Mouse (Mus musculus): ENCODE results near the gene Morn5. TPM values are rescaled to one million over a fixed set of nuclear protein-coding genes. Genes with fewer than 3 reads are reported as not detected.

Gene Morn5
- polyA plus RNA-seq, 1 experiment from 2014 or later: 1.3 TPM

- no peak overlapping the region for H3K4me2 ChIP-seq
- ATAC-seq (ENCODE audit: low FRiP score): no peak
- H3K27me3 ChIP-seq (replicated peaks): peaks cover 99% of the 10 kb centered on the region
- H3K4me3 ChIP-seq (replicated peaks): no peak overlapping the region
- no peaks in the 10 kb centered on the region for H3K36me3 ChIP-seq
- H3K27ac ChIP-seq (replicated peaks): no peak overlapping the region
- H3K4me1 ChIP-seq: peaks cover 13% of the 10 kb centered on the region
- H3K9me3 ChIP-seq (replicated peaks): no peaks in the 10 kb centered on the region
- 2% methylated on average over 18 of the region's 18 CpGs for WGBS
- H3K9ac ChIP-seq (replicated peaks): no peak overlapping the region
These were observed 48.0 kb downstream of the Morn5 start for GRCm38 (mm10) chr2:36097129-36097815.

DNA sequence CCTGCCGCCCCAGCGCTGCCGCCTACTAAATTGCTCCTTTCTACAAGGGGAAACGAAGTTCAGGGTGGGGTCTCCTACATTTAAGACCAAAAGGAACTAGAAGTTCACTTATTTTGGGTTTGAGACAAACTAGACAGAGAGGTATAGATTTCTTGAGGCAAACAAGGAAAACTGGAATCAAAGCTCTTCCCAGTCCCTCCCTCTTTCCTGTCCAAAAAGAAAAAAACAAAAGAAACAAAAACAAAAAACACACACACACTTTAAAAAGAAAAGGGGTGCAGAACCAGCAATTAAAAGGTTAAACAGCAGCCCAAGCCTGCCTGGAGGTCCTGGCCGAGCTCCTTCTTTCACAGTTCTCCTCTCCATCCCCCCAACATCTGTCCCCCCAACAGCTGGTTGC lies 48.8 kb downstream of the Morn5 start:
- Histone ChIP-seq H3K36me3 (no peaks in the 10 kb centered on the region), H3K4me2 (no peak overlapping the region), H3K9ac (replicated peaks) (no peak overlapping the region), H3K4me3 (replicated peaks) (no peak overlapping the region), H3K27me3 (replicated peaks) (peaks cover 100% of the 10 kb centered on the region), H3K27ac (replicated peaks) (no peak overlapping the region), H3K9me3 (replicated peaks) (no peaks in the 10 kb centered on the region), H3K4me1 (peaks cover 21% of the 10 kb centered on the region)
- WGBS: 5% methylated on average over 5 of the region's 5 CpGs
- no peak for ATAC-seq (ENCODE audit: low FRiP score)

- WGBS: 8% methylated on average over 6 of the region's 6 CpGs
- no peak for ATAC-seq (ENCODE audit: low FRiP score)
- Histone ChIP-seq H3K4me1 (peaks cover 31% of the 10 kb centered on the region), H3K9ac (replicated peaks) (no peak overlapping the region), H3K27ac (replicated peaks) (no peak overlapping the region), H3K4me3 (replicated peaks) (no peak overlapping the region), H3K9me3 (replicated peaks) (no peaks in the 10 kb centered on the region), H3K27me3 (replicated peaks) (peaks cover 99% of the 10 kb centered on the region), H3K36me3 (no peaks in the 10 kb centered on the region), H3K4me2 (no peak overlapping the region)
These were observed 50.5 kb downstream of the Morn5 start for GRCm38 (mm10) chr2:36099739-36100138.

DNA sequence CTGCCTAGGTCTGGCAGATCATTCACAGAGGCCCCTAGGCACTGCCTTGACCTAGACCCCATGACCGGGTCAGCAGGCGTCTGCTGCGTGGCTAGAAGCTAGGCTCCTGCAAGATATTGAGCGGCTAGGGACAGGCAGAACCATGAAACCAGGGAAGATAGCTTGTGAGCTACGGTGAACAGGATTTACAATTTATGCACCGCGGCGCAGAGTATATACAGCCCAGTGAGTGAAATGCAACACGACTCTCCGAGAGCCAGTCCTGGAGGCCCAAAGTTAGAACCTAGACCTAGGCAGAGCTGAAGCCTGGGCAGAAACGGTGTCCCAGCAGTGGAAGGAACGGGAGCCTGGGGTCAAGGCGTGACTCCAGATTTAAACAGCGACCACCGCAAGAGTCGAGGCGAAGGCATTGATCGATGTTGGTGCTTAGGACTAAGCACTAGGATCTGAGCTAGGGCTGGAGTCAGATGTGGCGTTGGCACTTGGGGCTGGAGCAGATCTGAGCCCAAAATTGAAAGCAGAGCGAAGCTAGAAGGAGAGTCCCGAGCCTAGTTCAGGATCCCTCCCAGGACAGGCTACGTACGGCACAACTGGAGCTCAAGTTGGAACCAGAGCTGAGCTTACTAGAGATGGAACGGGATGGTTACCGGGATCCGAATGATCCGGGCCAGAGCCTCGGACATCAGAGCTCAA lies 52.8 kb downstream of the Morn5 start:
- Histone ChIP-seq H3K9me3 (replicated peaks) (no peaks in the 10 kb centered on the region), H3K4me2 (peak overlapping the region; percentile 63; the same call in 1 of the 2 replicates), H3K36me3 (no peaks in the 10 kb centered on the region), H3K27ac (replicated peaks) (no peak overlapping the region), H3K27me3 (replicated peaks) (peaks cover 98% of the 10 kb centered on the region), H3K4me1 (peaks cover 40% of the 10 kb centered on the region), H3K4me3 (replicated peaks) (0 out of 2 replicates have a peak overlapping the region, but pooled peaks have one; percentile 34), H3K9ac (replicated peaks) (no peak overlapping the region)
- 3% methylated on average over 28 of the region's 28 CpGs for WGBS
- ATAC-seq (ENCODE audit: low FRiP score): no peak

- Histone ChIP-seq H3K27ac (replicated peaks) (no peak overlapping the region), H3K27me3 (replicated peaks) (peaks cover 98% of the 10 kb centered on the region), H3K9me3 (replicated peaks) (no peaks in the 10 kb centered on the region), H3K9ac (replicated peaks) (no peak overlapping the region), H3K36me3 (no peaks in the 10 kb centered on the region), H3K4me1 (peaks cover 40% of the 10 kb centered on the region), H3K4me3 (replicated peaks) (0 out of 2 replicates have a peak overlapping the region, but pooled peaks have one; percentile 34), H3K4me2 (peak overlapping the region; percentile 63; the same call in 1 of the 2 replicates)
- ATAC-seq (ENCODE audit: low FRiP score): no peak
- WGBS: 2% methylated on average over 21 of the region's 21 CpGs
These were observed 53.3 kb downstream of the Morn5 start for GRCm38 (mm10) chr2:36102559-36102946.

DNA sequence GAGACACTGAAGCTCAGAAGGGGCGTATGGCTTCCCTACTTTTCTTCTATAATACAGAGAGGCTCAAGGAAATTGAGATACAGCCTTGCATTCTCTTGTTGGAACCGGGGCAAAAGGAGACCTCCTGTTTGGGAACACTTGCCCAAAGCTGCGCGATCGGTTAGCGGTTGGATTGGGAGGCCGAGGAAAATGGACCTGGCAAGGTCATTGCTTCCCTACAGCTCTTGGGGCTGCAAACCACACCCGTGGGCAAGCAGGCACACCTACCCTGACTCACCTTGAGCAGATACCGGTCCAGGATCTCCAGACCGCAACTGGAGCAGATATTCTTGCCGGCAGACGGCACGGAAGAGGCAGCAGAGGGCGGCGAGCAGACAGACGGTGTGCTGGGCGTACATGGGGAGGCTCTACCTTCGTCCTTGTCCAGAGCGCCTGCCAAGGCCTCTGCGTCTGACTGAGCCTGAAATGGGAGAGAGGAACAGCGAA lies 53.9 kb downstream of the Morn5 start:
- no peak for ATAC-seq (ENCODE audit: low FRiP score)
- H3K4me2 ChIP-seq: peak overlapping the region; percentile 63
- H3K27me3 ChIP-seq (replicated peaks): peaks cover 98% of the 10 kb centered on the region
- peak overlapping the region; percentile 34 for H3K4me3 ChIP-seq (replicated peaks)
- H3K9ac ChIP-seq (replicated peaks): no peak overlapping the region
- WGBS: 2% methylated on average over 21 of the region's 21 CpGs
- H3K36me3 ChIP-seq: no peaks in the 10 kb centered on the region
- H3K27ac ChIP-seq (replicated peaks): no peak overlapping the region
- peaks cover 40% of the 10 kb centered on the region for H3K4me1 ChIP-seq
- H3K9me3 ChIP-seq (replicated peaks): no peaks in the 10 kb centered on the region

DNA sequence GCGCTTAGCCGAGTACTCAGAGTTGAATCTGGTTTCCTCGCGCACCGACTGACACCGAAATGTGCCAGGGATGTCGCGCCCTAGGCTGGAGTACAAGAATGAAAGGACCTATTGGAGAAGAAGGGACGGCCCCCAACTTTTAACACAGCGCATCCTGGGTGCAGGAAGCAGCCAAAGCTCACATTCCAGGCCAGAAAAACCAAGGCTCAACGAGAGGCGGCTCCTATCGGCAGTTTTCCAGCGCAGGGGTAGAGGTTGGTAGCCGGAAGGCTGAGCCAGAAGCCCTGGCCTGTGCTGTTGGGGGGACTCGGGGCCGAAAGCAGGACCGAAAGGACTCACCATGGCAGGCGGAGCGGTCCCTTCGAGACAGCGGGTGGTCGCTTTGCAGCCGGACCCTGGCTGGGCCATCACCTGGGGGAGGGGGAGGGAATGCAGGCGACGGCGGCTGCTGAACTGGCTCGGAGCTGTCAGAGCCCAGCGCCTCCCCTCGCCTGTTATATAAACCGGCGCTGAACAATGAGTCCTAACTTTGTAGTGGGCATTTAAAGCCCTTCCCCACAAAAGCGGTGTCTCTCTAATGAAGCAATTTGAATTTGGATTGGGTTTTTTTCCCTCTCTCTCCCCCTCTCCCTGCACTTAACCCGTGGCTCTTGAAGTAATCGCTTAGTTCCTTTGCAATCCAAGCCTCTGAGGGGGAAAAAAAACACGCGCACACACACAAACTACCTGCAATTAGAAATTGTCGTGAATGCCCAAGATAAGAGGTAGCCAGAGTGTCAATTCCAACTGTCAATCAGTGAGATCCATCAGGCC lies 54.5 kb downstream of the Morn5 start:
- ATAC-seq (ENCODE audit: low FRiP score): no peak
- Histone ChIP-seq H3K4me2 (peak overlapping the region; percentile 63), H3K9me3 (replicated peaks) (no peaks in the 10 kb centered on the region), H3K4me1 (peaks cover 40% of the 10 kb centered on the region), H3K27me3 (replicated peaks) (peaks cover 98% of the 10 kb centered on the region), H3K27ac (replicated peaks) (no peak overlapping the region), H3K4me3 (replicated peaks) (peak overlapping the region; percentile 34), H3K36me3 (no peaks in the 10 kb centered on the region), H3K9ac (replicated peaks) (no peak overlapping the region)
- WGBS: under 1% methylated on average over 38 of the region's 38 CpGs

GRCm38 (mm10) chr2:36104436-36104955 lies 55.2 kb downstream of the Morn5 start:
- under 1% methylated on average over 32 of the region's 32 CpGs for WGBS
- no peak for ATAC-seq (ENCODE audit: low FRiP score)

DNA sequence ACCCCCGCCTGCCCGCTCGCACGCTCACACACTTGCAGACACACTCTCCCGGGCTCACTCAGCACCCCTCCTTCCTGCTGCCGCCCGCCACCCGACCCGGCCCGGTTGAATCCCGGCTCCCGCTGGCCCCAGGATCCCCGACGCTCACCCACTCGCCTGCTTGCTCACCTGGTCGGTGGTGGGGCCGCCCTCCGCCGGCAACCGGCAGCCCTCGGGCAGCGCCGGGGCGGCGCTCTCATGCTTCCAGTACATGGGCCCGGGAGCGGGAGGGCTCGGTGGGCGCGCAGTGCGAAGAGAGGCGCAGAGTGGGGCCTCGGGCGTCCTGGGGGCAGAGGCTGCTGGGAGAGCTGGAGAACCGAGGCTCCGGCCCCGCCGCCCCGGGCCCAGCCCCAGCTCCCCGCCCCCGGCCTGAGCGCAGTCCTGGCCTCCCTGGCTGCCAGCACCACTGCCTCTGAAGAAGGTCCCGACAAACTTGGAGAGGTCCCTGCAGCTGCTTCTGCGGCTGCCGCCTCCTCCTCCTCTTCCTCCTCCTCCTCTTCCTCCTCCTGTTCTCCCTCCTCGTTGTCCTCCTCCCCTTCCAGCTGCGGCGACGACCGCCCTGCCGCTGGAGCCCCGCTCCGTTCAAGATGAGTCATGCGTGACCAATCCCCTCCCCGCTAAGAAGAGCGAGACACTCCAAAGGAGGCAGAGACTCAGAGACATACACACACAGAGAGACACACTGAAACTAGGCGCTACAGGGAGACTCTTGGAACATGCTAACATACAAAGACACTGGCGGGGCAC lies 55.9 kb downstream of the Morn5 start, which contains the start of gene Lhx6:
Lhx6 (minus strand) TSS at position 453 of the 786 bp plus-strand sequence.
- under 1% methylated on average over 55 of the region's 58 CpGs for WGBS
- Histone ChIP-seq H3K9ac (replicated peaks) (no peak within 1 kb of the TSS), H3K27me3 (replicated peaks) (peaks cover 95% of the 10 kb centered on the region), H3K27ac (replicated peaks) (no peak within 1 kb of the TSS), H3K36me3 (no peaks in the 10 kb centered on the region), H3K4me1 (peaks cover 40% of the 10 kb centered on the region), H3K4me3 (replicated peaks) (peak within 1 kb of the TSS; percentile 34), H3K9me3 (replicated peaks) (no peaks in the 10 kb centered on the region), H3K4me2 (peak within 1 kb of the TSS; percentile 63)
- no peak for ATAC-seq (ENCODE audit: low FRiP score)

More at GRCm38 (mm10) chr2:36104436-36104955, 55.2 kb downstream of the Morn5 start:
- peak overlapping the region; percentile 63 for H3K4me2 ChIP-seq
- peaks cover 40% of the 10 kb centered on the region for H3K4me1 ChIP-seq
- H3K9ac ChIP-seq (replicated peaks): no peak overlapping the region
- H3K27ac ChIP-seq (replicated peaks): no peak overlapping the region
- no peaks in the 10 kb centered on the region for H3K9me3 ChIP-seq (replicated peaks)
- no peaks in the 10 kb centered on the region for H3K36me3 ChIP-seq
- peaks cover 96% of the 10 kb centered on the region for H3K27me3 ChIP-seq (replicated peaks)
- peak overlapping the region; percentile 34 for H3K4me3 ChIP-seq (replicated peaks)

GRCm38 (mm10) chr2:36108615-36109014 lies 59.4 kb downstream of the Morn5 start:
- no peak overlapping the region for H3K9ac ChIP-seq (replicated peaks)
- no peak overlapping the region for H3K4me2 ChIP-seq
- no peaks in the 10 kb centered on the region for H3K36me3 ChIP-seq
- 7% methylated on average over 7 of the region's 7 CpGs for WGBS
- peaks cover 81% of the 10 kb centered on the region for H3K27me3 ChIP-seq (replicated peaks)
- peaks cover 21% of the 10 kb centered on the region for H3K4me1 ChIP-seq
- H3K27ac ChIP-seq (replicated peaks): no peak overlapping the region
- no peaks in the 10 kb centered on the region for H3K9me3 ChIP-seq (replicated peaks)
- no peak for ATAC-seq (ENCODE audit: low FRiP score)
- H3K4me3 ChIP-seq (replicated peaks): no peak overlapping the region

Measured in neural tube, embryonic 15.5 days (tissue).